Mouse (Mus musculus): ENCODE measurements around the gene Vmn1r76. TPM values are rescaled to one million over a fixed set of nuclear protein-coding genes. Genes with fewer than 3 reads are reported as not detected.

The Vmn1r76 gene
- not detected in 2 replicates for polyA plus RNA-seq (2011; ENCODE audit: insufficient read depth, insufficient read length, low replicate concordance, missing spikeins)

DNA sequence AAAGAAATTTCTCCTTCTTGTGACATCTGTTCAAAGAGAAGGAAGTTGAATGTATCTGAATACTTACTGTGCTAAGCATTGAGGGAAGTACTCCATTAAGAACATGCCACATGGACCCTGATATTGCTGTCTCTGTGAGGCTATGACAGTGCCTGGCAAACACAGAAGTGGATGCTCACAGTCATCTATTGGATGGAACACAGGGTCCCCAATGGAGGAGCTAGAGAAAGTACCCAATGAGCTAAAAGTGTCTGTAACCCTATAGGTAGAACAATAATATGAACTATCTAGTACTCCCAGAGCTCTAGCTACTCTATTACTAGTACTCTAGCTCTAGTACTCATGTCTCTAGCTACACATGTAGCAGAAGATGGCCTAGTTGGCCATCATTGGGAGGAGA lies at the start of gene Vmn1r76:
Gene Vmn1r76 (minus strand): TSS at position 101 of the 400 bp plus-strand sequence.
- TF ChIP-seq CTCF (IDR thresholded peaks at IDR 0.05; ENCODE audit: control insufficient read depth, insufficient read depth, low read length) (no peak), POLR2A (IDR thresholded peaks at IDR 0.05; ENCODE audit: borderline replicate concordance, control insufficient read depth, low read depth, low read length) (no peak)
- no peak within 1 kb of the TSS for H3K27ac ChIP-seq (ENCODE audit: control insufficient read depth, insufficient read depth, low read depth, low read length, poor library complexity)
- H3K4me1 ChIP-seq (ENCODE audit: control insufficient read depth, insufficient read depth, low read length): no peaks in the 10 kb centered on the region
- no peak within 1 kb of the TSS for H3K4me3 ChIP-seq (replicated peaks; ENCODE audit: control insufficient read depth, low read depth, low read length)

DNA sequence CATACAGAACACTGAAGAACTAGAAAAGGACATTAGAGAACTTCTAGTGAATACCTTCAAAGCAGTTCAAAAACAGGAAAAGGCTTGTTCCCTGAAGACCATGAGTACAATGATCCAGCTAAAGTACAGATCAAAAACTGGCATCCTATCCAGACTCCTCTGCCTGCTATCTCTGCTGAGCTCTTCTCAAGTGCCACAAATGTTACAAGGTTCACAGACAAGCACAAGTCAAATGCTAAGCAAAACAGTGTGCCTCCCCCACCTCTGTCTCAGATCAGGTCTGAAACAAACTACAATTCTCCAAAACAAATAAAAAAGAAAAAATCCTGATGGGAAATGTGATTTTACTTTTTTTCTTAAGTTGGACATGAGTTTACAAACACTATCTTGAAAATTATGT lies 34.6 kb upstream of the Vmn1r76 start:
- Histone ChIP-seq H3K4me3 (replicated peaks; ENCODE audit: control insufficient read depth, low read depth, low read length) (no peak overlapping the region), H3K4me1 (ENCODE audit: control insufficient read depth, insufficient read depth, low read length) (no peaks in the 10 kb centered on the region), H3K27ac (ENCODE audit: control insufficient read depth, insufficient read depth, low read depth, low read length, poor library complexity) (no peak overlapping the region)
- no peak for TF ChIP-seq CTCF (IDR thresholded peaks at IDR 0.05; ENCODE audit: control insufficient read depth, insufficient read depth, low read length)
- no peak for TF ChIP-seq POLR2A (IDR thresholded peaks at IDR 0.05; ENCODE audit: borderline replicate concordance, control insufficient read depth, low read depth, low read length)

DNA sequence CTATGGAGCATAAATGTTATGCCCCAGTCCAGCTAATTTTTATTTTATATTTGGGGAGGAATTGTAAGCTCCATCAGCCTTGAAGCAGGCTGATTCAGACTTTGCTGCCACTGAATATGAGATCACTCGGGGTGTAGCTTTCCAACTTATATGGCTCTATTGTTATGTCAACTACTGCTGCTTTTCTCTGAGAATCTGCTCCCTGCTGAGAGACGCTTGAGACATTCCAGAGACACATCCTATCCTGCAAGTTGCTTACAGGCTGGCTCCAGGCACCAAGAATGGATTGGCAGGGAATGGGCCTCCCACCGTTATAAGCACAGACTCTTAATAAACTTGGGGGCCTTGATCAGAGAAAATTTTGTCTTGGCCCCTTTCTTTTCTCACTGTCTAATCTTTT lies 10.0 kb upstream of the Vmn1r76 start:
- Histone ChIP-seq H3K4me1 (ENCODE audit: control insufficient read depth, insufficient read depth, low read length) (no peaks in the 10 kb centered on the region), H3K4me3 (replicated peaks; ENCODE audit: control insufficient read depth, low read depth, low read length) (no peak overlapping the region), H3K27ac (ENCODE audit: control insufficient read depth, insufficient read depth, low read depth, low read length, poor library complexity) (no peak overlapping the region)
- TF ChIP-seq CTCF (IDR thresholded peaks at IDR 0.05; ENCODE audit: control insufficient read depth, insufficient read depth, low read length) (no peak), POLR2A (IDR thresholded peaks at IDR 0.05; ENCODE audit: borderline replicate concordance, control insufficient read depth, low read depth, low read length) (no peak)
- 63% methylated on average over 3 of the region's 3 CpGs for WGBS

- H3K27ac ChIP-seq (ENCODE audit: control insufficient read depth, insufficient read depth, low read depth, low read length, poor library complexity): no peak within 1 kb of the TSS
- H3K4me3 ChIP-seq (replicated peaks; ENCODE audit: control insufficient read depth, low read depth, low read length): no peak within 1 kb of the TSS
- no peak for TF ChIP-seq CTCF (IDR thresholded peaks at IDR 0.05; ENCODE audit: control insufficient read depth, insufficient read depth, low read length)
- TF ChIP-seq POLR2A (IDR thresholded peaks at IDR 0.05; ENCODE audit: borderline replicate concordance, control insufficient read depth, low read depth, low read length): no peak
- H3K4me1 ChIP-seq (ENCODE audit: control insufficient read depth, insufficient read depth, low read length): no peaks in the 10 kb centered on the region
These were observed 63.7 kb downstream of the Vmn1r76 start, which contains the start of gene Vmn1r75 for GRCm38 (mm10) chr7:11874330-11874729. Vmn1r75 (plus strand) TSS chr7:11874630.

Other genes starting within 250 kb of the Vmn1r76 start
- gene Vmn1r73, start 207.9 kb downstream of the Vmn1r76 start, polyA plus RNA-seq (2011; ENCODE audit: insufficient read depth, insufficient read length, low replicate concordance, missing spikeins): not detected in 2 replicates
- not detected in 2 replicates for gene Vmn1r74, start 104.2 kb downstream of the Vmn1r76 start, polyA plus RNA-seq (2011; ENCODE audit: insufficient read depth, insufficient read length, low replicate concordance, missing spikeins)
- not detected in 2 replicates for gene Vmn1r75, start 63.6 kb downstream of the Vmn1r76 start, polyA plus RNA-seq (2011; ENCODE audit: insufficient read depth, insufficient read length, low replicate concordance, missing spikeins)
- not detected in 2 replicates for gene Vmn1r77, start 98.5 kb upstream of the Vmn1r76 start, polyA plus RNA-seq (2011; ENCODE audit: insufficient read depth, insufficient read length, low replicate concordance, missing spikeins)
- not detected in 2 replicates for gene Vmn1r78, start 212.0 kb upstream of the Vmn1r76 start, polyA plus RNA-seq (2011; ENCODE audit: insufficient read depth, insufficient read length, low replicate concordance, missing spikeins)
- gene Vmn1r79, start 233.1 kb upstream of the Vmn1r76 start, polyA plus RNA-seq (2011; ENCODE audit: insufficient read depth, insufficient read length, low replicate concordance, missing spikeins): 0.45 TPM in 1 of 2 replicates, not detected in the other

All from bone marrow, adult 2 months (tissue).